Mouse (Mus musculus) left cerebral cortex, postnatal 25 days (tissue): Measurements from ENCODE around the gene Zbtb20. TPM values are rescaled to one million over a fixed set of nuclear protein-coding genes. Genes with fewer than 3 reads are reported as not detected.

ENCODE experiments used
- DNase-seq, 2 experiments: peaks; one replicate each; pipeline ENCODE4 v3.0.0; 2022; ENCODE audit warnings: low spot score in 2 of 2, mixed read lengths in 1 of 2
- intact Hi-C: fragments of 180-260 bp; cut with DNase I; formaldehyde crosslinking; loops from one replicate; pipeline ENCODE4 v1.15.1; 2025
- microRNA-seq, 2 experiments: library from miRNA; unstranded; fragments of <30 nt; microRNA quantifications; one replicate each; pipeline ENCODE4 v1.2.0; 2022
- total RNA-seq, 2 experiments: library from RNA; stranded (reverse); gene quantifications; 2 replicates each; pipeline ENCODE4 v1.2.3; 2021

The Zbtb20 gene
- total RNA-seq, 2 experiments from 2014 or later: 43.0 to 58.8 TPM

GRCm38 (mm10) chr16:43687968-43688367, 812.3 kb downstream of the Zbtb20 start:
- no peak for DNase-seq
- intact Hi-C loops: no loop called here

GRCm38 (mm10) chr16:43690211-43690690, 814.6 kb downstream of the Zbtb20 start:
- intact Hi-C loops: loop anchor here (10.0 kb wide), 1 partner anchor 145 kb away; no protein-coding TSS in a partner anchor

GRCm38 (mm10) chr16:43690912-43691311, 815.2 kb downstream of the Zbtb20 start:
- peak in 1 of 2 experiments; percentile 60 for DNase-seq
- intact Hi-C loops: loop anchor here (10.0 kb wide), 1 partner anchor 146 kb away; no protein-coding TSS in a partner anchor

More at GRCm38 (mm10) chr16:43690211-43690690, 814.6 kb downstream of the Zbtb20 start:
- no peak for DNase-seq

- DNase-seq: no peak
- intact Hi-C loops: loop anchor here (10.0 kb wide), 1 partner anchor 147 kb away; no protein-coding TSS in a partner anchor
Observed at GRCm38 (mm10) chr16:43691741-43692140, 816.1 kb downstream of the Zbtb20 start.

Small RNA genes within 50 kb of the gene (microRNA-seq; reads per million reads assigned to microRNA genes)
- gene Mir568: 0 reads per million in 2 experiments
